Mouse (Mus musculus): Measurements from ENCODE around the gene Golgb1. TPM values are rescaled to one million over a fixed set of nuclear protein-coding genes. Genes with fewer than 3 reads are reported as not detected.

The Golgb1 gene
- total RNA-seq, 1 experiment, result 52.6 TPM

DNA sequence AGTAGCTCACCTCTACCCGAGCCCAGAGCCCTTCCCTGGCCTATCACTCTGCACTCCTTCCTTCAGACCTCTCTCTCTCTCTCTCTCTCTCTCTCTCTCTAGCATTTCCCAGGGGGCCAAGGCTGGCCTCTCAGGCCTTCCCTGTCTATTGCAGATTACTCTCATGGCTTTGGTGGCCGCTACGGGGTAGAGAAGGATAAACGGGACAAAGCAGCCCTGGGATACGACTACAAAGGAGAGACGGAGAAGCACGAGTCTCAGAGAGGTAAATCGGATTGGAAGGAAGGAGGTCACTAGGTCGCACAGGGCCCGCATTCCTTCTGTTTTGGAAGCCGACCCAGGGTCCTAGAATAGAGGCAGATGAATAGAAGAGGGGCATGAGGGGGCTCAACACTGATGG lies 80.2 kb downstream of the Golgb1 start:
- no peak for DNase-seq (ENCODE audit: low read depth, low spot score)
- Histone ChIP-seq H3K4me3 (ENCODE audit: insufficient read depth in 1 of 2, low read depth in 1 of 2, low read length in 2 of 2, poor library complexity in 1 of 2, severe bottlenecking in 1 of 2) (no peak overlapping the region), H3K9me3 (ENCODE audit: control insufficient read depth, insufficient read depth, low read depth, low read length) (no peaks in the 10 kb centered on the region), H3K27ac (ENCODE audit: insufficient read depth, low read depth, low read length, poor library complexity, severe bottlenecking) (no peak overlapping the region), H3K9ac (ENCODE audit: insufficient read depth, low read depth, low read length, poor library complexity, severe bottlenecking) (no peak overlapping the region), H3K36me3 (ENCODE audit: control insufficient read depth, insufficient read depth, low read length, poor library complexity, severe bottlenecking) (no peaks in the 10 kb centered on the region), H3K4me1 (ENCODE audit: control insufficient read depth in 2 of 2, insufficient read depth in 2 of 2, low read length in 2 of 2, poor library complexity in 1 of 2) (no peaks in the 10 kb centered on the region)
- in situ Hi-C loops (cut with MboI; ENCODE audit: low sequenced_read_pairs in 2 of 2, unreplicated experiment in 2 of 2), result no loop called here
- TF ChIP-seq HCFC1 (IDR thresholded peaks at IDR 0.05; ENCODE audit: borderline replicate concordance, insufficient read depth, low read length), result no peak
- no peak for TF ChIP-seq CHD2 (IDR thresholded peaks at IDR 0.05; ENCODE audit: low read depth, low read length)
- no peak for TF ChIP-seq MAFK (IDR thresholded peaks at IDR 0.05; ENCODE audit: insufficient read depth, low read depth, low read length)
- TF ChIP-seq ZC3H11A (IDR thresholded peaks at IDR 0.05; ENCODE audit: borderline replicate concordance, low read depth, low read length), result no peak
- no peak for TF ChIP-seq ZNF384 (IDR thresholded peaks at IDR 0.05; ENCODE audit: low read depth, low read length)

DNA sequence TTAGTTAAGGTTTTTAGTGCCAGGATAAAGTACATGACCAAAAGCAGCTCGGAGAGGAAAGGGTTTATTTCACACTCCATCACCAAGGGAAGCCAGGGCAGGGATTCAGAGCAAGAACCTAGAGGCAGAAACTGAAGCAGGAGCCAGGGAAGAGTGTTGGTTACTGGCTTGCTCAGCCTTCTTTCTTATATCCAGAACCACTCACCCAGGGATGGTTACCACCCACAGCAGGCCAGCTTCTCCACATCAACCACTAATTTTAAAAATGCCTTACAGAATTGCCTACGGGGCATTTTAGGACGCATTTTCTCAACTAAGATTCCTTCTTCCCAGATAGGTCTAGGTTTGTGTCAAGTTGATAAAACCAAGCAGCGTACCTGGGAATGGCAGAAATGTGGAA lies 88.5 kb downstream of the Golgb1 start:
- in situ Hi-C loops (cut with MboI; ENCODE audit: low sequenced_read_pairs in 2 of 2, unreplicated experiment in 2 of 2), result no loop called here

DNA sequence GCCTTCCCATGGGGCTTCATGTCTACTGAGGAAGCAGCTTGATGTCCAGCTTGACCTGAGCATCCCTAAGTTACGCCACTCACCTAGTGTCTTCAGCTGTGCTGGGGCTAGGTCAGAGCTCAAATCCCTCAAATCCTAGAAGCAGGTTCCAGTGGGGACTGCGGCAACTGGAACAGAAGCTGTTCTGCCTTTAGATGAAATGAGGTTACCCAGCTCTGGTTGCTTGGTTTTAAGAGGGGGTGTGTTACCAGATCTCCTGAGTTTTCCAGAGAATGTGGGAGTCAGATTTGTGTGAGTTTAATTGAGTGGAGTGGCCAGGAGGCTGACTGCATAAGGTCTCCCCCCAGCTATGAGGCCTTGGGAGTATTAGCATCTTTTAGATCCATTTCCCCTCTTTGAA lies 104.2 kb downstream of the Golgb1 start:
- Histone ChIP-seq H3K9me3 (ENCODE audit: control insufficient read depth, insufficient read depth, low read depth, low read length) (no peaks in the 10 kb centered on the region), H3K9ac (ENCODE audit: insufficient read depth, low read depth, low read length, poor library complexity, severe bottlenecking) (no peak overlapping the region), H3K4me3 (ENCODE audit: insufficient read depth in 1 of 2, low read depth in 1 of 2, low read length in 2 of 2, poor library complexity in 1 of 2, severe bottlenecking in 1 of 2) (no peak overlapping the region), H3K4me1 (ENCODE audit: control insufficient read depth in 2 of 2, insufficient read depth in 2 of 2, low read length in 2 of 2, poor library complexity in 1 of 2) (no peaks in the 10 kb centered on the region), H3K36me3 (ENCODE audit: control insufficient read depth, insufficient read depth, low read length, poor library complexity, severe bottlenecking) (no peaks in the 10 kb centered on the region), H3K27ac (ENCODE audit: insufficient read depth, low read depth, low read length, poor library complexity, severe bottlenecking) (no peak overlapping the region)
- in situ Hi-C loops (cut with MboI; ENCODE audit: low sequenced_read_pairs in 2 of 2, unreplicated experiment in 2 of 2), result no loop called here
- TF ChIP-seq HCFC1 (IDR thresholded peaks at IDR 0.05; ENCODE audit: borderline replicate concordance, insufficient read depth, low read length) (no peak), ZNF384 (IDR thresholded peaks at IDR 0.05; ENCODE audit: low read depth, low read length) (no peak)
- no peak for DNase-seq (ENCODE audit: low read depth, low spot score)

More for the DNA sequence above, 88.5 kb downstream of the Golgb1 start:
- H3K9ac ChIP-seq (ENCODE audit: insufficient read depth, low read depth, low read length, poor library complexity, severe bottlenecking), result no peak overlapping the region
- no peak overlapping the region for H3K4me3 ChIP-seq (ENCODE audit: insufficient read depth in 1 of 2, low read depth in 1 of 2, low read length in 2 of 2, poor library complexity in 1 of 2, severe bottlenecking in 1 of 2)
- DNase-seq (ENCODE audit: low read depth, low spot score), result no peak
- H3K4me1 ChIP-seq (ENCODE audit: control insufficient read depth in 2 of 2, insufficient read depth in 2 of 2, low read length in 2 of 2, poor library complexity in 1 of 2), result no peaks in the 10 kb centered on the region; a peak in 1 of 4 replicates
- no peaks in the 10 kb centered on the region for H3K9me3 ChIP-seq (ENCODE audit: control insufficient read depth, insufficient read depth, low read depth, low read length)
- no peak overlapping the region for H3K27ac ChIP-seq (ENCODE audit: insufficient read depth, low read depth, low read length, poor library complexity, severe bottlenecking)
- TF ChIP-seq CHD2 (IDR thresholded peaks at IDR 0.05; ENCODE audit: low read depth, low read length) (no peak), HCFC1 (IDR thresholded peaks at IDR 0.05; ENCODE audit: borderline replicate concordance, insufficient read depth, low read length) (no peak), MAFK (IDR thresholded peaks at IDR 0.05; ENCODE audit: insufficient read depth, low read depth, low read length) (no peak), ZNF384 (IDR thresholded peaks at IDR 0.05; ENCODE audit: low read depth, low read length) (no peak), ZC3H11A (IDR thresholded peaks at IDR 0.05; ENCODE audit: borderline replicate concordance, low read depth, low read length) (no peak)
- H3K36me3 ChIP-seq (ENCODE audit: control insufficient read depth, insufficient read depth, low read length, poor library complexity, severe bottlenecking), result no peaks in the 10 kb centered on the region

Other genes with a start within 250 kb of the Golgb1 start
- gene Cd86, start 209.1 kb upstream of the Golgb1 start, total RNA-seq (2012; rRNA removed), result 0.26 and 0.62 TPM in 2 replicates
- 12.8 and 24.8 TPM in 2 replicates for gene Ildr1, start 181.2 kb upstream of the Golgb1 start, total RNA-seq (2012; rRNA removed)
- gene Slc15a2, start 90.2 kb upstream of the Golgb1 start, total RNA-seq (2012; rRNA removed), result 6.6 and 12.9 TPM in 2 replicates
- 9.2 and 16.8 TPM in 2 replicates for gene Iqcb1, start 46.8 kb upstream of the Golgb1 start, total RNA-seq (2012; rRNA removed)
- 1.1 and 1.2 TPM in 2 replicates for gene Eaf2, start 137 bp upstream of the Golgb1 start, total RNA-seq (2012; rRNA removed)
- gene Hcls1, start 59.8 kb downstream of the Golgb1 start, total RNA-seq (2012; rRNA removed), result 0.16 and 1.2 TPM in 2 replicates
- 0.09 and 0.11 TPM in 2 replicates for gene Fbxo40, start 115.3 kb downstream of the Golgb1 start, total RNA-seq (2012; rRNA removed)
- 10.7 and 12.1 TPM in 2 replicates for gene Polq, start 136.6 kb downstream of the Golgb1 start, total RNA-seq (2012; rRNA removed)